In genomic region chr4:41108717-41109425, GRCm38 (mm10) we compare ENCODE assay signal across 34 mouse cellular contexts. TPM values are rescaled to one million over a fixed set of nuclear protein-coding genes. Genes with fewer than 3 reads are reported as not detected.
A peak's percentile ranks its signal among the peaks of the same experiment; 100 is the strongest.
DNase-seq lines count a peak whose midpoint lies in the region; ATAC-seq and TF ChIP-seq lines count a peak whose summit lies in the region.
"Had no signal": no experiment of that assay in that cellular context is flagged by ENCODE, and none has a peak within 500 bp of the region (broad histone marks: within the 10 kb centered on the region; RNA-seq: fewer than 3 reads in every experiment).

No protein-coding gene starts in this region.

- H3K27me3 ChIP-seq in kidney, embryonic 14.5 days (ENCODE audit: control insufficient read depth, insufficient read depth, low read length): no peaks in the 10 kb centered on the region
- H3K27me3 ChIP-seq in midbrain, embryonic 11.5 days (ENCODE audit: control insufficient read depth, insufficient read depth, low read length): no peaks in the 10 kb centered on the region
- H3K27me3 ChIP-seq in midbrain, postnatal 0 days (ENCODE audit: insufficient read depth, low read length): no peaks in the 10 kb centered on the region
- no peaks in the 10 kb centered on the region for H3K27me3 ChIP-seq in MEL (ENCODE audit: control insufficient read depth in 1 of 2, insufficient read depth in 2 of 2, low read length in 2 of 2)
- H3K27me3 ChIP-seq in stomach, postnatal 0 days (ENCODE audit: control insufficient read depth, insufficient read depth, low read length): no peaks in the 10 kb centered on the region
- H3K27me3 ChIP-seq: hindbrain, embryonic 12.5 days; liver, embryonic 15.5 days; lung, embryonic 15.5 days; neural tube, embryonic 12.5 days had no signal

- H3K27ac ChIP-seq in kidney, embryonic 14.5 days (ENCODE audit: low read depth, low read length): no peak overlapping the region
- no peak overlapping the region for H3K27ac ChIP-seq in midbrain, embryonic 11.5 days (ENCODE audit: low read depth, low read length)
- no peak overlapping the region for H3K27ac ChIP-seq in midbrain, postnatal 0 days (ENCODE audit: low read depth, low read length)
- 0 out of 2 replicates have a peak overlapping the region, but pooled peaks have one; percentile 10 for H3K27ac ChIP-seq in MEL (ENCODE audit: control insufficient read depth, low read depth, low read length)
- peak overlapping the region; percentile 20; the same call in 1 of the 2 replicates for H3K27ac ChIP-seq in stomach, postnatal 0 days (replicated peaks)
- H3K27ac ChIP-seq: hindbrain, embryonic 12.5 days; hindbrain, postnatal 0 days; liver, embryonic 15.5 days; lung, embryonic 15.5 days; midbrain, embryonic 10.5 days; neural tube, embryonic 12.5 days had no signal

- no peaks in the 10 kb centered on the region for H3K79me2 ChIP-seq in MEL (ENCODE audit: control insufficient read depth, insufficient read depth, low read length, poor library complexity)

- H3K4me2 ChIP-seq in kidney, embryonic 14.5 days (replicated peaks; ENCODE audit: low read depth, low read length): no peak overlapping the region
- H3K4me2 ChIP-seq in midbrain, embryonic 11.5 days: no peak overlapping the region
- H3K4me2 ChIP-seq in midbrain, postnatal 0 days (ENCODE audit: low read depth, low read length, poor library complexity, severe bottlenecking): no peak overlapping the region
- no peak overlapping the region for H3K4me2 ChIP-seq in stomach, postnatal 0 days (replicated peaks; ENCODE audit: low read depth)
- H3K4me2 ChIP-seq: hindbrain, embryonic 12.5 days; liver, embryonic 15.5 days; lung, embryonic 15.5 days; neural tube, embryonic 12.5 days had no signal

- H3K4me1 ChIP-seq in kidney, embryonic 14.5 days (ENCODE audit: control insufficient read depth, insufficient read depth, low read length): no peaks in the 10 kb centered on the region
- H3K4me1 ChIP-seq in midbrain, embryonic 11.5 days (ENCODE audit: control insufficient read depth, insufficient read depth, low read length): no peaks in the 10 kb centered on the region
- H3K4me1 ChIP-seq in midbrain, postnatal 0 days (ENCODE audit: insufficient read depth, low read length): no peaks in the 10 kb centered on the region
- H3K4me1 ChIP-seq in MEL (ENCODE audit: control insufficient read depth in 1 of 2, insufficient read depth in 2 of 2, low read length in 2 of 2): peaks cover 3 to 14% of the 10 kb centered on the region in 2 experiments; a peak in 3 of 4 replicates
- peaks cover 2% of the 10 kb centered on the region; the same call in 1 of the 2 replicates for H3K4me1 ChIP-seq in stomach, postnatal 0 days (replicated peaks; ENCODE audit: control insufficient read depth, insufficient read depth)
- H3K4me1 ChIP-seq: hindbrain, embryonic 12.5 days; liver, embryonic 15.5 days; lung, embryonic 15.5 days; midbrain, embryonic 10.5 days; neural tube, embryonic 12.5 days had no signal

- ATAC-seq in kidney, embryonic 14.5 days (ENCODE audit: low FRiP score, low TSS enrichment): no peak
- no peak for ATAC-seq in midbrain, embryonic 11.5 days (ENCODE audit: low FRiP score)
- ATAC-seq in midbrain, postnatal 0 days (ENCODE audit: low FRiP score): no peak
- peak; percentile 84 for ATAC-seq in stomach, postnatal 0 days (ENCODE audit: low FRiP score, low TSS enrichment)
- ATAC-seq: forebrain, embryonic 16.5 days; hindbrain, postnatal 0 days; midbrain, embryonic 16.5 days had no signal

- no peak overlapping the region for H3K9ac ChIP-seq in kidney, embryonic 14.5 days (ENCODE audit: low read depth, low read length)
- H3K9ac ChIP-seq in midbrain, embryonic 11.5 days (ENCODE audit: low read length): no peak overlapping the region
- H3K9ac ChIP-seq in midbrain, postnatal 0 days (replicated peaks; ENCODE audit: low read length, poor library complexity, severe bottlenecking): no peak overlapping the region
- peak overlapping the region; percentile 24; the same call in 1 of the 2 replicates for H3K9ac ChIP-seq in MEL (ENCODE audit: control insufficient read depth, low read depth, low read length, poor library complexity, severe bottlenecking)
- H3K9ac ChIP-seq in stomach, postnatal 0 days (ENCODE audit: low read length): no peak overlapping the region
- H3K9ac ChIP-seq: hindbrain, embryonic 12.5 days; liver, embryonic 15.5 days; lung, embryonic 15.5 days; neural tube, embryonic 12.5 days had no signal

- peaks cover 3% of the 10 kb centered on the region; the same call in 1 of the 2 replicates for H3K36me3 ChIP-seq in kidney, embryonic 14.5 days (ENCODE audit: control insufficient read depth, insufficient read depth, low read length)
- H3K36me3 ChIP-seq in midbrain, embryonic 11.5 days (ENCODE audit: control insufficient read depth, insufficient read depth, low read length): no peaks in the 10 kb centered on the region
- H3K36me3 ChIP-seq in midbrain, postnatal 0 days (ENCODE audit: insufficient read depth, low read length): peaks cover 1% of the 10 kb centered on the region
- H3K36me3 ChIP-seq in MEL (ENCODE audit: control insufficient read depth in 1 of 2, insufficient read depth in 2 of 2, low read length in 2 of 2): peaks cover 0 to 8% of the 10 kb centered on the region in 2 experiments; a peak in 2 of 4 replicates
- H3K36me3 ChIP-seq in stomach, postnatal 0 days (ENCODE audit: control insufficient read depth, insufficient read depth, low read length): no peaks in the 10 kb centered on the region
- H3K36me3 ChIP-seq: liver, embryonic 15.5 days had no signal

- WGBS in kidney, embryonic 14.5 days: 77% methylated on average over 10 of the region's 10 CpGs
- WGBS in midbrain, embryonic 11.5 days: 85% methylated on average over 10 of the region's 10 CpGs
- 83% methylated on average over 10 of the region's 10 CpGs for WGBS in midbrain, postnatal 0 days
- WGBS in stomach, postnatal 0 days: 56% methylated on average over 10 of the region's 10 CpGs

- H3K4me3 ChIP-seq in kidney, embryonic 14.5 days (ENCODE audit: low read length): no peak overlapping the region
- H3K4me3 ChIP-seq in midbrain, embryonic 11.5 days (ENCODE audit: low read depth, low read length): no peak overlapping the region
- no peak overlapping the region for H3K4me3 ChIP-seq in midbrain, postnatal 0 days (ENCODE audit: low read depth, low read length)
- H3K4me3 ChIP-seq in MEL (ENCODE audit: control insufficient read depth in 1 of 2, insufficient read depth in 1 of 2, low read depth in 2 of 2, low read length in 2 of 2): peak overlapping the region in 1 of 2 experiments; percentile 13; a peak in 1 of 4 replicates
- no peak overlapping the region for H3K4me3 ChIP-seq in stomach, postnatal 0 days (ENCODE audit: low read depth, low read length)
- H3K4me3 ChIP-seq: erythroblast, embryonic 14.5 days; hindbrain, embryonic 12.5 days; liver, embryonic 15.5 days; lung, embryonic 15.5 days; midbrain, embryonic 10.5 days; myocyte; neural tube, embryonic 12.5 days had no signal

- no peak for TF ChIP-seq POLR2A in MEL (IDR thresholded peaks at IDR 0.05; ENCODE audit: control insufficient read depth in 1 of 2, insufficient read depth in 1 of 2, low read depth in 1 of 2, low read length in 2 of 2, poor library complexity in 1 of 2)

- TF ChIP-seq EP300 in MEL (IDR thresholded peaks at IDR 0.05; ENCODE audit: low read depth in 1 of 2, low read length in 2 of 2): peak; percentile 19 to 28; a peak in 2 of 4 replicates
- TF ChIP-seq EP300 in stomach, postnatal 0 days (optimal IDR thresholded peaks at IDR 0.05): peak; percentile 68

- peak; percentile 60 for DNase-seq in kidney, adult 9 months
- peak; percentile 21 for DNase-seq in midbrain, embryonic 11.5 days (ENCODE audit: low spot score, missing footprints)
- no peak for DNase-seq in midbrain, postnatal 0 days (ENCODE audit: low spot score)
- peak; percentile 66 for DNase-seq in MEL (ENCODE audit: low read depth, low spot score)
- peak; percentile 57 for DNase-seq in stomach, postnatal 0 days (ENCODE audit: low spot score)
- no peak for DNase-seq in right cerebral cortex, adult 2 months (ENCODE audit: low spot score in 2 of 2)
- DNase-seq in heart, postnatal 14 days: no peak
- DNase-seq: cerebellum, adult 18-20 months; gastrocnemius, postnatal 10 days; heart, postnatal 36 days; kidney, adult 18-20 months; kidney, postnatal 4 days; layer of hippocampus, postnatal 36 days; left cerebral cortex, postnatal 4 days; right cerebral cortex, adult 18-20 months; right cerebral cortex, postnatal 4 days; thymus, postnatal 25 days had no signal

- no peak for TF ChIP-seq CTCF in midbrain, postnatal 0 days (IDR thresholded peaks at IDR 0.05)
- TF ChIP-seq CTCF in MEL (IDR thresholded peaks at IDR 0.05 in 2 of 3, conservative IDR thresholded peaks at IDR 0.05 in 1 of 3; ENCODE audit: control insufficient read depth in 1 of 3, insufficient read depth in 1 of 3, low read depth in 2 of 3, low read length in 3 of 3, poor library complexity in 1 of 3, severe bottlenecking in 1 of 3): no peak
- no peak for TF ChIP-seq CTCF in stomach, postnatal 0 days (IDR thresholded peaks at IDR 0.05; ENCODE audit: low read depth)

- no peaks in the 10 kb centered on the region for H3K9me3 ChIP-seq in kidney, embryonic 14.5 days (ENCODE audit: control insufficient read depth, low read length)
- H3K9me3 ChIP-seq in midbrain, embryonic 11.5 days (ENCODE audit: control insufficient read depth, low read length): no peaks in the 10 kb centered on the region
- no peaks in the 10 kb centered on the region for H3K9me3 ChIP-seq in midbrain, postnatal 0 days (ENCODE audit: low read length)
- H3K9me3 ChIP-seq in MEL (replicated peaks; ENCODE audit: insufficient read depth, low read length): no peaks in the 10 kb centered on the region
- H3K9me3 ChIP-seq in stomach, postnatal 0 days (ENCODE audit: control insufficient read depth, low read length): no peaks in the 10 kb centered on the region
- H3K9me3 ChIP-seq: G1E; hindbrain, embryonic 12.5 days; liver, embryonic 15.5 days; lung, embryonic 15.5 days; midbrain, embryonic 10.5 days; neural tube, embryonic 12.5 days had no signal

- intact Hi-C loops in heart, postnatal 14 days (cut with DNase I): no loop called here

- no peak for TF ChIP-seq RAD21 in MEL (IDR thresholded peaks at IDR 0.05; ENCODE audit: low read depth, low read length)

RNA-seq across cellular contexts. Expression of gene Aqp3, which starts 10.9 kb away (rescaled TPM):
- 12.8 and 13.3 TPM in 2 replicates for polyA plus RNA-seq in kidney, embryonic 14.5 days (2014; fragmentation: Nextera tagmentation; extraction: Ambion mirVana)
- 1.3 and 1.6 TPM in 2 replicates for polyA plus RNA-seq in midbrain, embryonic 11.5 days (2014; fragmentation: Nextera tagmentation; extraction: Ambion mirVana)
- total RNA-seq in midbrain, postnatal 0 days (2014; rRNA removed): 1.1 TPM in 1 of 2 replicates, not detected in the other
- polyA plus RNA-seq in midbrain, postnatal 0 days (2015; fragmentation: Nextera tagmentation; extraction: Ambion mirVana): 0.25 and 0.47 TPM in 2 replicates
- 0.10 and 0.12 TPM in 2 replicates for total RNA-seq in MEL (2012; rRNA removed)
- polyA plus RNA-seq in MEL (2012; ENCODE audit: insufficient read depth in 1 of 2, insufficient read length in 2 of 2, low read depth in 1 of 2, low replicate concordance in 2 of 2, missing spikeins in 1 of 2): under 1 TPM in 1 of 2 experiments, not detected in 1; 0.42 TPM
- polyA plus RNA-seq in stomach, postnatal 0 days (2015; fragmentation: Nextera tagmentation; extraction: Ambion mirVana): 202 and 227 TPM in 2 replicates
- under 1 TPM; 0.88 to 0.91 TPM for total RNA-seq in heart, postnatal 14 days (2021)
- total RNA-seq: adrenal gland, adult 18-20 months; gastrocnemius, postnatal 10 days; granulocyte monocyte progenitor cell, adult 5-6 weeks; heart, postnatal 36 days; layer of hippocampus, adult 8-10 months; layer of hippocampus, postnatal 36 days; megakaryocyte progenitor cell, adult 5-6 weeks had no signal
- polyA plus RNA-seq: cortical plate, adult 2 months; myocyte had no signal

RNA-seq across cellular contexts. Expression of gene Nol6, which starts 15.4 kb away (rescaled TPM):
- polyA plus RNA-seq in kidney, embryonic 14.5 days (2014; fragmentation: Nextera tagmentation; extraction: Ambion mirVana): 18.0 and 32.9 TPM in 2 replicates
- polyA plus RNA-seq in midbrain, embryonic 11.5 days (2014; fragmentation: Nextera tagmentation; extraction: Ambion mirVana): 17.6 and 19.1 TPM in 2 replicates
- 67.9 and 70.8 TPM in 2 replicates for total RNA-seq in midbrain, postnatal 0 days (2014; rRNA removed)
- polyA plus RNA-seq in midbrain, postnatal 0 days (2015; fragmentation: Nextera tagmentation; extraction: Ambion mirVana): 39.9 and 40.1 TPM in 2 replicates
- total RNA-seq in MEL (2012; rRNA removed): 28.1 and 36.6 TPM in 2 replicates
- 10 to 100 TPM in 1 of 2 experiments, not detected in 1; 71.2 TPM for polyA plus RNA-seq in MEL (2012; ENCODE audit: insufficient read depth in 1 of 2, insufficient read length in 2 of 2, low read depth in 1 of 2, low replicate concordance in 2 of 2, missing spikeins in 1 of 2)
- 9.5 and 10.9 TPM in 2 replicates for polyA plus RNA-seq in stomach, postnatal 0 days (2015; fragmentation: Nextera tagmentation; extraction: Ambion mirVana)
- 10 to 100 TPM; 16.3 to 16.8 TPM for total RNA-seq in heart, postnatal 14 days (2021)

RNA-seq across cellular contexts. Expression of gene Ube2r2, which starts 26.7 kb away (rescaled TPM):
- polyA plus RNA-seq in kidney, embryonic 14.5 days (2014; fragmentation: Nextera tagmentation; extraction: Ambion mirVana): 97.6 and 103 TPM in 2 replicates
- 95.5 and 99.0 TPM in 2 replicates for polyA plus RNA-seq in midbrain, embryonic 11.5 days (2014; fragmentation: Nextera tagmentation; extraction: Ambion mirVana)
- total RNA-seq in midbrain, postnatal 0 days (2014; rRNA removed): 49.9 TPM in 2 replicates
- polyA plus RNA-seq in midbrain, postnatal 0 days (2015; fragmentation: Nextera tagmentation; extraction: Ambion mirVana): 41.0 and 50.4 TPM in 2 replicates
- total RNA-seq in MEL (2012; rRNA removed): 24.5 and 28.2 TPM in 2 replicates
- 10 to 100 TPM; 70.1 to 94.1 TPM for polyA plus RNA-seq in MEL (2012; ENCODE audit: insufficient read depth in 1 of 2, insufficient read length in 2 of 2, low read depth in 1 of 2, low replicate concordance in 2 of 2, missing spikeins in 1 of 2)
- polyA plus RNA-seq in stomach, postnatal 0 days (2015; fragmentation: Nextera tagmentation; extraction: Ambion mirVana): 76.3 and 89.0 TPM in 2 replicates
- total RNA-seq in heart, postnatal 14 days (2021): 100 to 1,000 TPM; 121 to 132 TPM

Comparison
In these comparisons a context has a peak if more than half of its experiments do, and no peak if none do; other contexts are left out.
1. DNase-seq: peak in kidney, adult 9 months (single experiment), midbrain, embryonic 11.5 days (single experiment), MEL (single experiment) and stomach, postnatal 0 days (single experiment); none in midbrain, postnatal 0 days (single experiment), right cerebral cortex, adult 2 months (0 of 2) and heart, postnatal 14 days (0 of 2).
2. H3K27ac ChIP-seq: peak in MEL (single experiment) and stomach, postnatal 0 days (single experiment); none in kidney, embryonic 14.5 days (single experiment), midbrain, embryonic 11.5 days (single experiment) and midbrain, postnatal 0 days (single experiment).
3. RNA of gene Aqp3, which starts 10.9 kb away (polyA plus RNA-seq): 202 to 227 TPM in stomach, postnatal 0 days; 12.8 to 13.3 TPM in kidney, embryonic 14.5 days, 1.3 to 1.6 TPM in midbrain, embryonic 11.5 days, 0.25 to 0.47 TPM in midbrain, postnatal 0 days and 0.42 TPM in MEL; every median in the first group is over 10 times any median in the second.